In genomic region chr16:25376720-25377373, GRCm38 (mm10) we compare ENCODE assay signal across 9 mouse cellular contexts.
DNase-seq lines count a peak whose midpoint lies in the region; ATAC-seq and TF ChIP-seq lines count a peak whose summit lies in the region.
"Had no signal": no experiment of that assay in that cellular context is flagged by ENCODE, and none has a peak within 500 bp of the region (broad histone marks: within the 10 kb centered on the region; RNA-seq: fewer than 3 reads in every experiment).

No protein-coding gene starts in this region.

- peak; percentile 46; the same call in 1 of the 2 replicates for TF ChIP-seq CTCF in cerebellum, adult 2 months (IDR thresholded peaks at IDR 0.05; ENCODE audit: borderline replicate concordance, insufficient read depth, low read depth, low read length)

- 26% methylated on average over 14 of the region's 14 CpGs for whole genome bisulfite sequencing in cerebellum, adult 2 months
- 31% methylated on average over 14 of the region's 14 CpGs for WGBS in hindbrain, embryonic 15.5 days
- 49% methylated on average over 14 of the region's 14 CpGs for WGBS in midbrain, embryonic 10.5 days

- H3K4me1 ChIP-seq in cerebellum, adult 2 months (ENCODE audit: control insufficient read depth, insufficient read depth, low read length): no peaks in the 10 kb centered on the region
- no peaks in the 10 kb centered on the region; the same call in 1 of the 2 replicates for H3K4me1 ChIP-seq in hindbrain, embryonic 15.5 days (replicated peaks)
- no peaks in the 10 kb centered on the region for H3K4me1 ChIP-seq in midbrain, embryonic 10.5 days
- H3K4me1 ChIP-seq: liver, embryonic 15.5 days had no signal

- peak; percentile 85 for ATAC-seq in hindbrain, embryonic 15.5 days (ENCODE audit: low FRiP score, low read depth)
- ATAC-seq in erythroid progenitor cell, adult 5-6 weeks (replicated peaks; ENCODE audit: low FRiP score, poor library complexity, severe bottlenecking): no peak

- H3K4me3 ChIP-seq in cerebellum, adult 2 months (replicated peaks; ENCODE audit: insufficient read depth, low read depth, low read length): no peak overlapping the region
- H3K4me3 ChIP-seq in hindbrain, embryonic 15.5 days: no peak overlapping the region
- no peak overlapping the region for H3K4me3 ChIP-seq in midbrain, embryonic 10.5 days
- H3K4me3 ChIP-seq: liver, embryonic 15.5 days had no signal

- no peak for TF ChIP-seq POLR2A in cerebellum, adult 2 months (IDR thresholded peaks at IDR 0.05; ENCODE audit: borderline replicate concordance, insufficient read depth, low read length)

- no peak overlapping the region for H3K27ac ChIP-seq in cerebellum, adult 2 months (ENCODE audit: insufficient read depth, low read length)
- no peak overlapping the region for H3K27ac ChIP-seq in hindbrain, embryonic 15.5 days (replicated peaks)
- no peak overlapping the region for H3K27ac ChIP-seq in midbrain, embryonic 10.5 days (replicated peaks)
- H3K27ac ChIP-seq: liver, embryonic 15.5 days had no signal

- peak; percentile 91 for DNase-seq in NIH3T3 (ENCODE audit: low read depth)
- DNase-seq in cerebellum, adult 2 months: peak; percentile 23 to 32
- peak; percentile 66 to 88 for DNase-seq in frontal cortex, adult 2 months (ENCODE audit: extremely low spot score in 1 of 2, low spot score in 1 of 2)
- DNase-seq in left cerebral cortex, adult 11 months (ENCODE audit: low spot score): peak; percentile 59
- DNase-seq in midbrain, embryonic 10.5 days (ENCODE audit: low spot score): peak; percentile 71
- peak; percentile 76 for DNase-seq in right cerebral cortex, postnatal 4 days

- H3K9me3 ChIP-seq in hindbrain, embryonic 15.5 days: no peaks in the 10 kb centered on the region
- no peaks in the 10 kb centered on the region for H3K9me3 ChIP-seq in midbrain, embryonic 10.5 days (replicated peaks)
- H3K9me3 ChIP-seq: liver, embryonic 15.5 days had no signal

- no peak overlapping the region for H3K4me2 ChIP-seq in hindbrain, embryonic 15.5 days
- H3K4me2 ChIP-seq: liver, embryonic 15.5 days had no signal

- H3K9ac ChIP-seq in hindbrain, embryonic 15.5 days: no peak overlapping the region
- H3K9ac ChIP-seq: liver, embryonic 15.5 days had no signal

- no peaks in the 10 kb centered on the region; the same call in 1 of the 2 replicates for H3K27me3 ChIP-seq in cerebellum, adult 2 months (ENCODE audit: control insufficient read depth, insufficient read depth, low read length)
- H3K27me3 ChIP-seq in hindbrain, embryonic 15.5 days: no peaks in the 10 kb centered on the region
- no peaks in the 10 kb centered on the region for H3K27me3 ChIP-seq in midbrain, embryonic 10.5 days (ENCODE audit: low read depth, poor library complexity, severe bottlenecking)
- H3K27me3 ChIP-seq: liver, embryonic 15.5 days had no signal

- no peaks in the 10 kb centered on the region for H3K36me3 ChIP-seq in hindbrain, embryonic 15.5 days
- H3K36me3 ChIP-seq in midbrain, embryonic 10.5 days: no peaks in the 10 kb centered on the region
- H3K36me3 ChIP-seq: liver, embryonic 15.5 days had no signal

Comparison
In these comparisons a context has a peak if more than half of its experiments do, and no peak if none do; other contexts are left out.
1. DNase-seq: peak in every context shown above with its lines; median percentile 91 in NIH3T3; 77 in frontal cortex, adult 2 months; 76 in right cerebral cortex, postnatal 4 days; 71 in midbrain, embryonic 10.5 days; 59 in left cerebral cortex, adult 11 months; 28 in cerebellum, adult 2 months.